Mouse (Mus musculus) forebrain, embryonic 13.5 days (tissue): ENCODE results near the gene Slc4a1. TPM values are rescaled to one million over a fixed set of nuclear protein-coding genes. Genes with fewer than 3 reads are reported as not detected.

Experiments
- ATAC-seq: fragments of 200-750 bp; cut with Nextera tagmentation; 2 replicates; pipeline ENCODE4 v1.8.0; 2017
- H3K27ac ChIP-seq: fragments of 300-500 bp; sonication (generic); 2 replicates; pipeline ENCODE4 v1.5.1; 2015; ENCODE audit warnings: inconsistent platforms, mild to moderate bottlenecking, moderate library complexity
- H3K27me3 ChIP-seq: fragments of 300-500 bp; sonication (generic); 2 replicates; pipeline ENCODE4 v1.6.1; 2015; ENCODE audit warnings: mild to moderate bottlenecking, inconsistent platforms
- H3K36me3 ChIP-seq: fragments of 300-500 bp; sonication (generic); 2 replicates; pipeline ENCODE4 v1.6.1; 2015; ENCODE audit warnings: mild to moderate bottlenecking, inconsistent platforms; ENCODE audit not compliant: poor library complexity, severe bottlenecking
- H3K4me1 ChIP-seq: fragments of 300-500 bp; sonication (generic); 2 replicates; pipeline ENCODE4 v1.6.1; 2015; ENCODE audit warnings: inconsistent platforms
- H3K4me2 ChIP-seq: fragments of 300-500 bp; sonication (generic); 2 replicates; pipeline ENCODE4 v1.6.1; 2015; ENCODE audit warnings: inconsistent platforms, mild to moderate bottlenecking, moderate library complexity
- H3K4me3 ChIP-seq: fragments of 300-500 bp; sonication (generic); 2 replicates; pipeline ENCODE4 v1.5.1; 2015; ENCODE audit warnings: mild to moderate bottlenecking, inconsistent platforms
- H3K9ac ChIP-seq: fragments of 300-500 bp; sonication (generic); 2 replicates; pipeline ENCODE4 v1.6.1; 2015; ENCODE audit warnings: mild to moderate bottlenecking, inconsistent platforms
- H3K9me3 ChIP-seq: fragments of 300-500 bp; sonication (generic); replicated peaks from 2 replicates; pipeline ENCODE4 v1.6.1; 2016; ENCODE audit warnings: inconsistent platforms
- WGBS: fragments of 180-500 bp; shearing (Covaris S2); methylation state at CpG from one replicate; pipeline ENCODE4 v1.1.7; 2015; 5-methylcytosine and 5-hydroxymethylcytosine counted together
- microRNA-seq: library from miRNA; unstranded; fragments of <30 nt; microRNA quantifications from one replicate; pipeline ENCODE4, GENCODE M21; 2016
- polyA plus RNA-seq: library from polyadenylated mRNA; unstranded; fragments of >200 nt; fragmentation: Nextera tagmentation; extraction: Ambion mirVana; gene quantifications from 2 replicates; pipeline ENCODE4 v1.2.1, GENCODE M21; 2015

Slc4a1 gene
- polyA plus RNA-seq, 1 experiment from 2014 or later, result 2.6 TPM

GRCm38 (mm10) chr11:102312586-102312985, 53.4 kb downstream of the Slc4a1 start:
- H3K9me3 ChIP-seq, result no peaks in the 10 kb centered on the region
- H3K9ac ChIP-seq, result no peak overlapping the region
- no peak for ATAC-seq
- H3K4me3 ChIP-seq, result no peak overlapping the region
- no peak overlapping the region for H3K27ac ChIP-seq
- H3K4me1 ChIP-seq, result peaks cover 38% of the 10 kb centered on the region
- no peaks in the 10 kb centered on the region for H3K27me3 ChIP-seq
- H3K4me2 ChIP-seq, result no peak overlapping the region
- peaks cover 72% of the 10 kb centered on the region for H3K36me3 ChIP-seq
- WGBS, result 83% methylated on average over 6 of the region's 6 CpGs

- Histone ChIP-seq H3K4me3 (no peak overlapping the region), H3K27me3 (no peaks in the 10 kb centered on the region), H3K27ac (no peak overlapping the region), H3K9me3 (no peaks in the 10 kb centered on the region), H3K4me2 (no peak overlapping the region), H3K36me3 (peaks cover 78% of the 10 kb centered on the region), H3K4me1 (peaks cover 38% of the 10 kb centered on the region), H3K9ac (no peak overlapping the region)
- 79% methylated on average over 4 of the region's 4 CpGs for WGBS
- ATAC-seq, result no peak
These were observed 54.0 kb downstream of the Slc4a1 start for GRCm38 (mm10) chr11:102311966-102312365.

- WGBS, result 45% methylated on average over 36 of the region's 38 CpGs
- Histone ChIP-seq H3K9me3 (no peaks in the 10 kb centered on the region), H3K4me1 (peaks cover 34% of the 10 kb centered on the region), H3K9ac (peak overlapping the region; percentile 12; the same call in 1 of the 2 replicates), H3K4me3 (no peak overlapping the region), H3K36me3 (peaks cover 87% of the 10 kb centered on the region), H3K27ac (no peak overlapping the region; the same call in 1 of the 2 replicates), H3K27me3 (no peaks in the 10 kb centered on the region), H3K4me2 (no peak overlapping the region)
- no peak for ATAC-seq
These were observed 55.0 kb downstream of the Slc4a1 start for GRCm38 (mm10) chr11:102310768-102311695.

GRCm38 (mm10) chr11:102309821-102310617, 56.0 kb downstream of the Slc4a1 start:
- H3K4me1 ChIP-seq, result peaks cover 24% of the 10 kb centered on the region
- H3K27me3 ChIP-seq, result no peaks in the 10 kb centered on the region
- peak overlapping the region; percentile 59 for H3K4me2 ChIP-seq
- H3K9me3 ChIP-seq, result no peaks in the 10 kb centered on the region
- ATAC-seq, result no peak
- peak overlapping the region; percentile 32 for H3K4me3 ChIP-seq
- 87% methylated on average over 22 of the region's 22 CpGs for WGBS
- H3K36me3 ChIP-seq, result peaks cover 93% of the 10 kb centered on the region
- no peak overlapping the region for H3K27ac ChIP-seq
- H3K9ac ChIP-seq, result peak overlapping the region; percentile 53

GRCm38 (mm10) chr11:102308979-102309378, 57.0 kb downstream of the Slc4a1 start:
- H3K36me3 ChIP-seq, result peaks cover 82% of the 10 kb centered on the region
- H3K9me3 ChIP-seq, result no peaks in the 10 kb centered on the region
- peak; percentile 95 for ATAC-seq
- H3K27ac ChIP-seq, result peak overlapping the region; percentile 57
- under 1% methylated on average over 27 of the region's 27 CpGs for WGBS
- peak overlapping the region; percentile 59 for H3K4me2 ChIP-seq
- H3K4me3 ChIP-seq, result peak overlapping the region; percentile 32
- peak overlapping the region; percentile 53 for H3K9ac ChIP-seq
- no peaks in the 10 kb centered on the region for H3K27me3 ChIP-seq
- H3K4me1 ChIP-seq, result peaks cover 21% of the 10 kb centered on the region

- no peak for ATAC-seq
- H3K4me2 ChIP-seq, result no peak overlapping the region
- H3K9me3 ChIP-seq, result no peaks in the 10 kb centered on the region
- no peak overlapping the region for H3K27ac ChIP-seq
- H3K27me3 ChIP-seq, result no peaks in the 10 kb centered on the region
- peaks cover 74% of the 10 kb centered on the region for H3K36me3 ChIP-seq
- H3K9ac ChIP-seq, result no peak overlapping the region
- H3K4me3 ChIP-seq, result no peak overlapping the region
- 82% methylated on average over 9 of the region's 9 CpGs for WGBS
- peaks cover 21% of the 10 kb centered on the region for H3K4me1 ChIP-seq
These were observed 57.9 kb downstream of the Slc4a1 start for GRCm38 (mm10) chr11:102308104-102308503.

- Histone ChIP-seq H3K4me2 (no peak overlapping the region), H3K36me3 (peaks cover 46% of the 10 kb centered on the region), H3K9me3 (no peaks in the 10 kb centered on the region), H3K4me1 (peaks cover 18% of the 10 kb centered on the region), H3K27me3 (no peaks in the 10 kb centered on the region), H3K27ac (0 out of 2 replicates have a peak overlapping the region, but pooled peaks have one; percentile 10), H3K9ac (no peak overlapping the region), H3K4me3 (no peak overlapping the region)
- no peak for ATAC-seq
- WGBS, result 74% methylated on average over 2 of the region's 3 CpGs
These were observed 60.6 kb downstream of the Slc4a1 start for GRCm38 (mm10) chr11:102305359-102305758.

GRCm38 (mm10) chr11:102304141-102304540, 61.9 kb downstream of the Slc4a1 start:
- Histone ChIP-seq H3K9me3 (no peaks in the 10 kb centered on the region), H3K27me3 (no peaks in the 10 kb centered on the region), H3K27ac (no peak overlapping the region), H3K36me3 (peaks cover 35% of the 10 kb centered on the region), H3K4me1 (peaks cover 6% of the 10 kb centered on the region), H3K4me3 (no peak overlapping the region), H3K4me2 (no peak overlapping the region), H3K9ac (no peak overlapping the region)
- no peak for ATAC-seq
- WGBS, result 41% methylated on average over 2 of the region's 2 CpGs

- H3K4me2 ChIP-seq, result no peak overlapping the region
- H3K36me3 ChIP-seq, result no peaks in the 10 kb centered on the region
- no peak overlapping the region for H3K9ac ChIP-seq
- no peaks in the 10 kb centered on the region for H3K27me3 ChIP-seq
- no peak overlapping the region for H3K4me3 ChIP-seq
- H3K27ac ChIP-seq, result no peak overlapping the region
- H3K4me1 ChIP-seq, result peaks cover 17% of the 10 kb centered on the region
- ATAC-seq, result no peak
- no peaks in the 10 kb centered on the region for H3K9me3 ChIP-seq
- 17% methylated on average over 1 of the region's 1 CpGs for WGBS
These were observed 66.2 kb downstream of the Slc4a1 start for GRCm38 (mm10) chr11:102299839-102300238.

Small RNA genes lying within 50 kb of the gene (microRNA-seq; reads per million reads assigned to microRNA genes)
- gene Mir6930, result not detected

Other genes with a start within 250 kb of the Slc4a1 start
- not detected in 2 replicates for gene Nags, start 220.7 kb downstream of the Slc4a1 start, polyA plus RNA-seq
- gene Tmem101, start 209.8 kb downstream of the Slc4a1 start, polyA plus RNA-seq, result 35.6 and 39.0 TPM in 2 replicates
- gene Lsm12, start 180.9 kb downstream of the Slc4a1 start, polyA plus RNA-seq, result 155 and 158 TPM in 2 replicates
- 21.5 and 25.6 TPM in 2 replicates for gene G6pc3, start 176.6 kb downstream of the Slc4a1 start, polyA plus RNA-seq
- gene Hdac5, start 136.0 kb downstream of the Slc4a1 start, polyA plus RNA-seq, result 88.2 TPM in 2 replicates
- gene BC030867, start 117.3 kb downstream of the Slc4a1 start, polyA plus RNA-seq, result 11.0 and 13.7 TPM in 2 replicates
- gene Asb16, start 97.5 kb downstream of the Slc4a1 start, polyA plus RNA-seq, result not detected in 2 replicates
- 63.2 and 69.6 TPM in 2 replicates for gene Tmub2, start 81.3 kb downstream of the Slc4a1 start, polyA plus RNA-seq
- gene Atxn7l3, start 69.6 kb downstream of the Slc4a1 start, polyA plus RNA-seq, result 21.8 and 22.7 TPM in 2 replicates
- gene Ubtf, start 46.5 kb downstream of the Slc4a1 start, polyA plus RNA-seq, result 96.1 and 98.8 TPM in 2 replicates
- 93.9 and 94.8 TPM in 2 replicates for gene Rundc3a, start 27.2 kb upstream of the Slc4a1 start, polyA plus RNA-seq
- 157 and 159 TPM in 2 replicates for gene Slc25a39, start 41.7 kb upstream of the Slc4a1 start, polyA plus RNA-seq
- 49.5 and 53.9 TPM in 2 replicates for gene Grn, start 64.1 kb upstream of the Slc4a1 start, polyA plus RNA-seq
- 8.5 and 9.3 TPM in 2 replicates for gene Fam171a2, start 81.5 kb upstream of the Slc4a1 start, polyA plus RNA-seq
- 2.9 and 3.8 TPM in 2 replicates for gene Itga2b, start 103.9 kb upstream of the Slc4a1 start, polyA plus RNA-seq
- 75.1 and 83.8 TPM in 2 replicates for gene Gpatch8, start 190.2 kb upstream of the Slc4a1 start, polyA plus RNA-seq
- gene Gm11627, start 213.3 kb upstream of the Slc4a1 start, polyA plus RNA-seq, result 8.8 and 17.2 TPM in 2 replicates
- gene Fzd2, start 238.2 kb upstream of the Slc4a1 start, polyA plus RNA-seq, result 22.0 and 24.4 TPM in 2 replicates